Mouse (Mus musculus) heart, adult 9 months (tissue): ENCODE data around the gene Adtrp.

Source experiments
- DNase-seq, 2 experiments: peaks; one replicate each; pipeline ENCODE4 v3.0.0; 2022; ENCODE audit warnings: low spot score in 2 of 2

Gene Adtrp

DNA sequence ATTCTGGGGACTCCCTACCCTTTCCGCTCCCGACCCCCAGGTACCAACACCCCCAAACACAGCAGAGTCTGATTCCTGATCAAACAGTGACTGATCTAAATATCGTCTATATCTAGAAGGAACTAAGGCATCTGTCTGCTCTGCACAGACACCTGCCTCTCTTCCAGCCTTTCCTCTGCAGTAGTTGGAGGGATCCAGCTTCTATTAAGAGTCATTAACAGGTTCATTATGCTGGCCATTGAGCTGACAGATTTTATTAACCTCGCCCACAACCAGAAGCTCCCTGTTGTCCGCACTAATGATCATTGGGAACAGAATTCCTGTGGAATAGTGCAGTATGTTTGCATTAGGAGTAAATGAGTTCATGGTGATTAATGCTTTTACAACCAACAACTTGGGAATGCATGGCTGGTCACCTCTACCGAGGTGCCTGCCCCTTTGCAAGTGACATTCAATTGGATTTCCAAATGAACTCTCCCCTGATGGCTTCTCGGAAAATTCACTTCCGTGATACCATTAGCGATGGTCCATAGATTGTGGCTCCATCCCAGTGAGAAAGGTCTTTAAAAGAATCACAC lies 67.8 kb downstream of the Adtrp start:
- no peak for DNase-seq

DNA sequence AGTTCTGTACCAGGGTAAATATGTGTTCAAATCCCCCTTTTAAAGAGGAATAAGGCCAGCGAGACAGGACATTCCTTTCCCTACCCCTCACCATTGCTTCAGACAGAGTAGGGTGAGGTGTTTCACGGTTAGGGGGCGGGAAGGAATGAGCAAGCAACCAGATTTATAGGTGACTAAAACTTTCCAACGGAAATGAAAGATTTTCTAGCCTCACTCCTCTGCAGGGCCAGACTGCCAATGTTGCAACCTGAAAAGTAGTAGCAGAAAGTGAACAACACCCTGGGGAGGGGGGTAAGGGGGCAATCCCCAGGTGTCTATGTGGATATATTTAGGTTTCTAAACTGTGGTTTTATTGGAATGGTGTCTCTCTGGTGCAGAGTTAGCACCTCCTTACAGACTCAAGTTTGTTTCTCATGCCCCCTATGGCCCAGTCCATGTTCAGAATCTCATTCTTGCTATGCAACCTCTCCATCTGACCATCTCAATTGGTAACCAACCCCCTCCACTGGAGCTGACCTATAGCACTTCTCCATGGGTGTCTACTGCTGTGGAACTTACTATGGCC lies 73.6 kb downstream of the Adtrp start:
- DNase-seq = no peak

- DNase-seq = no peak
Observed at GRCm38 (mm10) chr13:41771061-41771460, 76.4 kb downstream of the Adtrp start.

- DNase-seq = no peak
Observed at GRCm38 (mm10) chr13:41767941-41768340, 79.5 kb downstream of the Adtrp start.

DNA sequence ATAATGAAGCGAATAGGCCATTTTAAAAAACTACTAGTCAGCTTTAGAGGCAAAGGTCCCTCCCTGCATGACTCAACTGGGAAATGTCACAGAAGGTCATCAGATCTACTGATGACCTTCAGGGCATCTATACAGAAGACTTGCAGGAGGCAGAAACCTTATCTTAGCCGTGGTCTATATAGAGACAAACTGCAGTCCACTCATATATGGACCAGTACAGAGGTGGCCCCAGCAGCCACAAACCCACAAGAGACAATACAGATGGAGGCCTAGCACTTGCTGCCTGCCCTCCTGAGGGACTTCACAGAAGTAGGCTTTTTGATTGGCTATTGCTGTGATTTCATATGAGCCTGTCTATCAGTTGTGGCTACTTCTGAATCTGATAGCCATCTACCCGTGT lies 85.5 kb downstream of the Adtrp start:
- DNase-seq = no peak

GRCm38 (mm10) chr13:41760484-41760883 lies 87.0 kb downstream of the Adtrp start:
- peak; percentile 30 to 35 for DNase-seq

GRCm38 (mm10) chr13:41758550-41759465 lies 88.7 kb downstream of the Adtrp start:
- DNase-seq = no peak

DNA sequence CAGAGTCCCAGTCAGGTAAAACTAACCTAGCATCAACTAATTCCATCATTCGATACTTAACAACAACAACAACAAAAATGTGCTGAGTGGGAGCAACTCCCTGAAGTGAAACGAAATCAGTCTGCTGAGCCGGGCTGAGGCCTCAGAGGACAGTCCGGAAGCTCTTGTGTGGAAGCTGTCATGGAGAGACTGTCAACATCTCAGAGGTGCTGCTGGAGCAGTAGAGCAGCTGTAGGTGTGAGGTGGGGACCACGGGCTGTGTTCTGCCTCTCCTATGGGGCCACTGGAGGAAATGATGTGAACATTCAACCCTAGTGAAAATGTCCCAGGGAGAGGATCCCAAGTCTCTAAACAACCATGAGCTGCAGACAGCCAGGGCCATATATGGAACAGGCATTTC lies 94.4 kb downstream of the Adtrp start:
- no peak for DNase-seq

DNA sequence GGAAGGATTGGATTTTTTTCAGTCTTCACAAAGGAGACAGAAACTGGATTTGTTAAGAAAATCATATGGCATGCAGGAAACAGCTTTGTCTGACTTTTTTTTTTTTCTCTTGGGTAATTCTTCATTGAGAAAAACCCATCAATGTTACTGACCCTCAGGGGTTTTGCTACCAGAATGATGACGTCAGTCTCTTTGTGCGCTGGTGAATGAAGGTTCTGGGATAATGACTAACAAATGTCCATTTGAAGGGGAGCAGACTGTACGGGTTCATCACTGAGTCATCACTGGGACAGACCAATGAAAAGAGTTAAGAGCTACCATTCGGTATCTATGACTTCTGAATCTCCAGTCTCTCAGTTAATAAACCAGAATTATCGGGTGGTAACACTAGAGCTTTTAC lies 97.0 kb downstream of the Adtrp start:
- no peak for DNase-seq

DNA sequence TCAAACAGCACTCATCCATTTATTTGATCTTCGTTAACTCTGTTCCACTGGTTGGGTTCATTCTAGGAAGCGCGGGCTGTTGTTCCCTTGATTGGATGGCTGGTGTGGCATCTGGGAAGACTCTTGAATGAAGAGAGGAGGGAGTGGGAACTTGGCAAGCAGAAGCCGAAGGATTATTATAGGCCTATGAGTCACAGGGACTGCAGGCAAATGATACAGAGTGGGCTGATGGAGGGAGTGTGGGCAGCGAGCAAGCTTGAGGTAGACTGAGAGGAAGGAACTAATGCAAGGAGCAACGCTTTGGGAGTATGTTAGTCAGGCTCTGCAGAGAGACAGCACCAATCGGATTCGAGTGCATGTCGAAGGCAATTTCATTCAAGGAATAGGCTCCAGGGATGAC lies 98.6 kb downstream of the Adtrp start:
- DNase-seq = peak; percentile 30 to 50

GRCm38 (mm10) chr13:41747691-41748090 lies 99.8 kb downstream of the Adtrp start:
- no peak for DNase-seq

DNA sequence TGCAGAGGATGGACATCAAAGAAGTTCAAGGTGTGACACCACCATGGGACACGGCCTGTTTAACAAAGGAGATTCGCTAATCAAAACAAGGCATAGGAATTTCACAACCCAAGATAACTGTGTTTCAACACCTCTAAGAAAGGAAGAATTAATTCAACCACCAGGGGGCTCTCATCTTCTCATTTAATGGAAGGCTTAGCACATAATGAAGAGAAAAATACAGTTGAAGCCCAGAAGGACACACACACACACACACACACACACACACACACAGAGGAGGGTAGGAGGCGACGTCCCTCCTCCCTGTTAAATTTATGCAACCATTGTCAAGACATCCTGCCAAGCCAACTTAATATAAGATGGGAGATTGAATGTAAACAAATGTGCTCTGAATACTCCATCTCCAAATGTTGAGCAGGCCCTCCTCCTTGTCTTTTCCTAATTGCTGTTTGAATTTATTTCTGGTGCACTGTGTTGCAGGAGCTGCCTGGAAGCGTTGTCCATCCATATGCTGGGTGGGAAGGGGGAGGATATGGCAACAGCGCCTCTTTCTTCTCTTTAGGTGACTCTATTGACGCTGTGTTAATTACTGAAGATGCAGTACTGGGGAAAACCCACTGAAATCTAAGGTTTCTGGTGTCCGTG lies 100.4 kb downstream of the Adtrp start:
- DNase-seq = peak; percentile 19 to 51

GRCm38 (mm10) chr13:41740456-41741085 lies 106.9 kb downstream of the Adtrp start:
- DNase-seq = no peak

DNA sequence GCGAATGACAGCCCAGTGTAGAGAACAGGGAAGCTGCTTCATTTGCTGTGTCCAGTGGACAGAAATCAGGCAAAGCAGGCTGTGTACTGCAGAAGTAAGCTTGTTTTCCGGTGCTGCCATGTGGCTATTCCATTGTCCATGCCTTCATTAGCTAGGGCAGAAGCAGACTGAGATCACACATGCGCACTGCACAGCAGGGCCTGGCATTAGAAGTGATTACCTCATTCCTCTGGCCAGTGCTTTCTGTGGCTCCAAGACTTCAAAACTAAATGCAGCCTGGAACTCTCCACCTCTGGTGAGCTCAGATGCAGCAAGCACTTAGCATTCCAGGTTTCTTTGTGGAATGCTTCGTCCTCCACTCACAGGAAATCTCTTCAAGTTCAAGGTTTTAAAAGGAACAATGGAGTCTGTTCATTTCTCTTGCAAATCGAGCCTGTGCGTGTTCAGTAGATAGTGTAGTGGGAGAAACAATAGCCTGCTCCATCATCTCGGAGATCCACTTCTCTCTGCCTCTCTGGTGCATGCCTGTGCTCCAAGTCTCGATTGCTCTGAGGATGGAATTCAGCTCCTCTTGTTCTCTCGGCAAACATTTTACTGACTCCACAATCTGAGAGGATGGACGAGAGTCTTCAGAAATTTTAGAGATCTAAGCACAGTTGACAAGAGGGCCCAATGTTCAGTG lies 109.7 kb downstream of the Adtrp start:
- DNase-seq = peak; percentile 41 to 48

DNA sequence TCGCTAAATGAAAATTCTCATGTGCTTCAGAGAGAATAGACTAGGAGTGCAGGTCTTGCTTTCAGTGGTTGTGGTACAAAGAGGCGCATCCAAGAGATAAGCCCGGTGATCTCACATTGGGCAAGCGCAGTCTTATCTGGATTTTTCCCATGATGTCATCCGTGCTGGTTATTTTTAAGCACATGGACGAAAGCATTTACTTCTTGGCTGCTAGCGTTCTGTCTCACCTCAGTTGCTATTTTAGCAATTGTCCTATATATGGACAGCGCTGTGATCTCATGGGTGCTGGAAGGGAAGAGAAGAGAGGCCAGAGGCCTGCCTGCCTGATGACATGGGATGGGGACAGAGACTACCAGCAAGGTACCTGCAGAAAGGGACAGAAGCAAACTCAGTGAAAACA lies 117.8 kb downstream of the Adtrp start:
- DNase-seq = peak; percentile 57 to 65

GRCm38 (mm10) chr13:41727803-41728202 lies 119.7 kb downstream of the Adtrp start:
- DNase-seq = no peak

- no peak for DNase-seq
Observed at GRCm38 (mm10) chr13:41719331-41719730, 128.2 kb downstream of the Adtrp start.

DNA sequence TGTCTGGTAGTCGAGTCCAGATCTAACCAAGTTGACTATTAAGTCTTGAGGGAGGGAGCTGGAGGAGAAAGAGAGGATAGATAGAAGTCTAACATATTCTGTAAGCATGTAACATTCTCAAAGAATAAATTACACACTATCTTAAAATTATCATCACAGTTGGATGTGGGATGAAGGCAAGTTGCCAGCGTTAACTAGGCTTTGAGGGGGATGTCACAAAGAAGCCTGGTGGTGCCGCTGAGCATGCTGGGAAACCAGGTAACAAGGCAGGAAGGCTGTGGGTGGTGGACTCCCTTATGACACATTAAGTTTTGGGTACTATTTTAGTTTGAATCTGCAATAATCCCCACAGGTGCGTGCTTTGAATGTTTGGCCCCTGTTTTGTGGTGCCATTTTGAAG lies 129.4 kb downstream of the Adtrp start:
- no peak for DNase-seq
